Mouse (Mus musculus): ENCODE data around the gene Gm28374. TPM values are rescaled to one million over a fixed set of nuclear protein-coding genes. Genes with fewer than 3 reads are reported as not detected.

Gm28374 gene
- total RNA-seq, 2 experiments from 2014 or later: 1.5 to 1.6 TPM

Small RNAs within 50 kb of the gene (microRNA-seq; reads per million reads assigned to microRNA genes)
- gene Mir6988: 1.5 to 2.8 reads per million in 2 experiments

Other genes starting within 250 kb of the Gm28374 start
- 10 to 100 TPM; 13.5 to 14.2 TPM for gene Frmd8, start 207.0 kb downstream of the Gm28374 start, total RNA-seq (2021)
- 1 to 10 TPM; 2.5 to 2.7 TPM for gene Slc25a45, start 204.4 kb downstream of the Gm28374 start, total RNA-seq (2021)
- 1 to 10 TPM; 1.9 to 2.2 TPM for gene Tigd3, start 188.1 kb downstream of the Gm28374 start, total RNA-seq (2021)
- 100 to 1,000 TPM in 1 of 2 experiments, 10 to 100 TPM in 1; 92.0 to 108 TPM for gene Dpf2, start 169.2 kb downstream of the Gm28374 start, total RNA-seq (2021)
- gene Cdc42ep2, start 157.4 kb downstream of the Gm28374 start, total RNA-seq (2021): 1 to 10 TPM; 4.4 to 5.5 TPM
- gene Pola2, start 118.1 kb downstream of the Gm28374 start, total RNA-seq (2021): 1 to 10 TPM; 5.3 to 5.5 TPM
- not detected for gene Slc22a20, start 96.1 kb downstream of the Gm28374 start, total RNA-seq (2021)
- gene Capn1, start 66.4 kb downstream of the Gm28374 start, total RNA-seq (2021): 10 to 100 TPM; 20.5 to 26.0 TPM
- gene Syvn1, start 35.7 kb downstream of the Gm28374 start, total RNA-seq (2021): 10 to 100 TPM; 46.4 to 52.3 TPM
- gene Mrpl49, start 24.5 kb downstream of the Gm28374 start, total RNA-seq (2021): 10 to 100 TPM; 46.8 to 47.9 TPM
- 100 to 1,000 TPM; 676 to 701 TPM for gene Fau, start 24.4 kb downstream of the Gm28374 start, total RNA-seq (2021)
- gene Znhit2, start 21.1 kb downstream of the Gm28374 start, total RNA-seq (2021): 10 to 100 TPM; 33.1 to 35.2 TPM
- 10 to 100 TPM; 26.4 to 34.2 TPM for gene Tm7sf2, start 13.9 kb downstream of the Gm28374 start, total RNA-seq (2021)
- 10 to 100 TPM; 85.3 to 88.8 TPM for gene Vps51, start 5.0 kb downstream of the Gm28374 start, total RNA-seq (2021)
- not detected for gene Tmem262, start 2.2 kb downstream of the Gm28374 start, total RNA-seq (2021)
- 10 to 100 TPM; 39.6 to 40.3 TPM for gene Zfpl1, start 2.7 kb upstream of the Gm28374 start, total RNA-seq (2021)
- under 1 TPM; 0.17 to 0.43 TPM for gene Cdca5, start 2.7 kb upstream of the Gm28374 start, total RNA-seq (2021)
- not detected for gene AC131692.1, start 12.2 kb upstream of the Gm28374 start, total RNA-seq (2021)
- gene Naaladl1, start 23.5 kb upstream of the Gm28374 start, total RNA-seq (2021): under 1 TPM in 1 of 2 experiments, not detected in 1; 0.12 TPM
- gene Sac3d1, start 36.4 kb upstream of the Gm28374 start, total RNA-seq (2021): 10 to 100 TPM; 14.7 to 14.9 TPM
- gene Snx15, start 46.0 kb upstream of the Gm28374 start, total RNA-seq (2021): 10 to 100 TPM; 40.2 to 42.5 TPM
- gene Batf2, start 58.7 kb upstream of the Gm28374 start, total RNA-seq (2021): under 1 TPM; 0.28 to 0.60 TPM
- gene Arl2, start 59.3 kb upstream of the Gm28374 start, total RNA-seq (2021): 10 to 100 TPM; 69.1 to 73.2 TPM
- gene Majin, start 102.1 kb upstream of the Gm28374 start, total RNA-seq (2021): not detected
- not detected for gene Gpha2, start 144.1 kb upstream of the Gm28374 start, total RNA-seq (2021)
- 100 to 1,000 TPM; 135 to 137 TPM for gene Ppp2r5b, start 153.6 kb upstream of the Gm28374 start, total RNA-seq (2021)
- 10 to 100 TPM; 31.3 to 34.0 TPM for gene Atg2a, start 159.4 kb upstream of the Gm28374 start, total RNA-seq (2021)
- gene Ehd1, start 194.5 kb upstream of the Gm28374 start, total RNA-seq (2021): 10 to 100 TPM; 72.8 to 82.2 TPM
- 1 to 10 TPM; 4.3 to 6.9 TPM for gene Cdc42bpg, start 224.2 kb upstream of the Gm28374 start, total RNA-seq (2021)

Measured in layer of hippocampus, postnatal 36 days (tissue).